Mouse (Mus musculus) T-cell, adult 66 days (primary cell): ENCODE measurements around the gene Eif1. TPM values are rescaled to one million over a fixed set of nuclear protein-coding genes. Genes with fewer than 3 reads are reported as not detected.

ENCODE experiments used
- total RNA-seq, 2 experiments: library from RNA; stranded (reverse); gene quantifications; 3 replicates in 1 of 2; 4 replicates in 1 of 2; pipeline ENCODE4 v1.2.4; 2023

Eif1 gene
- total RNA-seq, result 1,000 to 10,000 TPM; 2,152 to 2,177 TPM

GRCm38 (mm10) chr11:100319492-100320171 is at the start of gene Eif1:
Gene Eif1 (plus strand): TSS chr11:100319885.

GRCm38 (mm10) chr11:100333944-100334457 is 14.3 kb downstream of the Eif1 start, which contains the start of gene Gast:
Gene Gast (plus strand): TSS chr11:100334407.

DNA sequence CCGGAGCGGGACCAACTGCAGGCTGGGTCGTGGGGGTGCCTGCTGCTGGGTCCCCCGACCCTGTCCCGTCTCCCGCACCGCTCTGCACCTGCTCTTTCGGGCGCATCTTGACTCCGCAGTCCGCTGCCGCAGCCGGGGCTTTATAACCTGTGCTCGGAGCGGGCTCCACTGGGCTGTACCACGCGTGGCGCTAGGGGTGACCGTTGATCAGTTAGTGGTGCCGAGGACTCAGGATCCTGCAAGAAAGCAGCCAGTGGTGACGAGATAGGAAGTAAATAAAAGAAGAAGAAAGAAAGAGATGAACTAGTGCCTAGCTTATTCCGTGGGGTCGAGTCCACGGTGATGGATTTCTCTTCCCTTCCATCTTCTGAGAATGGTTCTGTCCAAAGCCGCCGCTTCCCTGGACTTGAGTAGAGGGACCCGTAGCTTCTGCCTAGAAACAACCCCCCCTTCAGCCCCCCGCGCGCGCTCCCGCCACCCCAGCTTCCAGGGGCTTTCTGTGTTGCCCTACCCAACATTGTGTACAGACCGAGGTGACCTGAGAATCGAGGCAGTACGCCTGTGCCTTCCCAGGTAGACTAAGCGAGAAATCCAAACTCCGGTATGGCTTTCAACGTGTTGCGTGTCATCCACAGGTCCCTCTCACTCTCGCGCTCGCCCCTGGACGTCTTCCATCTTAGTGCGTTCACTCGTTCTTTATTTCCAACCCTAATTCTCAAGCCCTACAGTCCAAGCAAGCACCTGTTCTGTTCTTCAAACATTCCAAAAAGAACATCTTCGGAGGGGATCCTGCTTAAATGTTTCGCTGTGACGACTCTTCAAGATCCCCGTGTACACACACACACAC is 36.5 kb downstream of the Eif1 start, which contains the start of gene Hap1:
Gene Hap1, minus strand, starts transcription at position 157 of the 847 bp plus-strand sequence.

Other genes starting within 250 kb of the Eif1 start
- gene Krt32, start 231.7 kb upstream of the Eif1 start, total RNA-seq, result not detected
- gene Krt35, start 223.6 kb upstream of the Eif1 start, total RNA-seq, result not detected
- not detected for gene Krt36, start 214.3 kb upstream of the Eif1 start, total RNA-seq
- gene Krt13, start 198.3 kb upstream of the Eif1 start, total RNA-seq, result not detected
- not detected for gene Krt15, start 184.0 kb upstream of the Eif1 start, total RNA-seq
- not detected for gene Krt19, start 171.2 kb upstream of the Eif1 start, total RNA-seq
- gene Krt9, start 126.6 kb upstream of the Eif1 start, total RNA-seq, result not detected
- gene Krt14, start 112.3 kb upstream of the Eif1 start, total RNA-seq, result not detected
- not detected for gene Krt16, start 71.0 kb upstream of the Eif1 start, total RNA-seq
- not detected for gene Krt17, start 58.9 kb upstream of the Eif1 start, total RNA-seq
- gene Krt42, start 50.0 kb upstream of the Eif1 start, total RNA-seq, result not detected
- gene Gast, start 14.5 kb downstream of the Eif1 start, total RNA-seq, result not detected
- under 1 TPM; 0.44 to 0.92 TPM for gene Hap1, start 36.2 kb downstream of the Eif1 start, total RNA-seq
- 10 to 100 TPM in 1 of 2 experiments, 1 to 10 TPM in 1; 8.0 to 10.7 TPM for gene Jup, start 77.9 kb downstream of the Eif1 start, total RNA-seq
- under 1 TPM; 0.50 to 0.73 TPM for gene P3h4, start 95.0 kb downstream of the Eif1 start, total RNA-seq
- gene Fkbp10, start 95.8 kb downstream of the Eif1 start, total RNA-seq, result not detected
- gene Nt5c3b, start 121.9 kb downstream of the Eif1 start, total RNA-seq, result 100 to 1,000 TPM; 119 to 122 TPM
- gene Klhl10, start 122.0 kb downstream of the Eif1 start, total RNA-seq, result 1 to 10 TPM; 2.2 to 2.5 TPM
- 10 to 100 TPM; 22.5 to 35.4 TPM for gene Klhl11, start 152.9 kb downstream of the Eif1 start, total RNA-seq
- gene Acly, start 208.1 kb downstream of the Eif1 start, total RNA-seq, result 100 to 1,000 TPM; 146 to 160 TPM
- not detected for gene Ttc25, start 225.7 kb downstream of the Eif1 start, total RNA-seq